Mouse (Mus musculus) testis, postnatal 14 days (tissue): ENCODE measurements around the gene B830017H08Rik.

Source experiments
- DNase-seq: peaks from one replicate; pipeline ENCODE4 v3.0.0; 2021; ENCODE audit warnings: low spot score

The B830017H08Rik gene

GRCm38 (mm10) chr16:17809711-17810110 lies 23.2 kb upstream of the B830017H08Rik start:
- DNase-seq = no peak

GRCm38 (mm10) chr16:17812120-17812519 lies 20.8 kb upstream of the B830017H08Rik start:
- no peak for DNase-seq

- no peak for DNase-seq
Observed at GRCm38 (mm10) chr16:17813173-17813572, 19.7 kb upstream of the B830017H08Rik start.

GRCm38 (mm10) chr16:17815411-17816402 lies 17.2 kb upstream of the B830017H08Rik start:
- peak; percentile 80 for DNase-seq

- DNase-seq = no peak
Observed at GRCm38 (mm10) chr16:17816528-17816927, 16.4 kb upstream of the B830017H08Rik start.

GRCm38 (mm10) chr16:17826500-17826899 lies 6.4 kb upstream of the B830017H08Rik start:
- no peak for DNase-seq

- DNase-seq = no peak
Observed at GRCm38 (mm10) chr16:17828229-17828628, 4.7 kb upstream of the B830017H08Rik start.

GRCm38 (mm10) chr16:17828867-17829266 lies 4.1 kb upstream of the B830017H08Rik start:
- no peak for DNase-seq

GRCm38 (mm10) chr16:17830385-17831178 lies 2.3 kb upstream of the B830017H08Rik start:
- DNase-seq = no peak

- no peak for DNase-seq
Observed at GRCm38 (mm10) chr16:17831781-17832180, 1.1 kb upstream of the B830017H08Rik start.

- DNase-seq = peak; percentile 46
Observed at GRCm38 (mm10) chr16:17833321-17833680, 380 bp downstream of the B830017H08Rik start.

- peak; percentile 56 for DNase-seq
Observed at GRCm38 (mm10) chr16:17833681-17834399, 919 bp downstream of the B830017H08Rik start.

- no peak for DNase-seq
Observed at GRCm38 (mm10) chr16:17834543-17834942, 1.6 kb downstream of the B830017H08Rik start.

GRCm38 (mm10) chr16:17835481-17835880 lies 2.6 kb downstream of the B830017H08Rik start:
- no peak for DNase-seq

- no peak for DNase-seq
Observed at GRCm38 (mm10) chr16:17838051-17838450, 5.1 kb downstream of the B830017H08Rik start, which contains the start of gene Car15. TSS of gene Car15 (minus strand) at chr16:17838364.

- DNase-seq = no peak
Observed at GRCm38 (mm10) chr16:17839976-17840375, 7.1 kb downstream of the B830017H08Rik start.

- no peak for DNase-seq
Observed at GRCm38 (mm10) chr16:17842437-17842836, 9.5 kb downstream of the B830017H08Rik start.

GRCm38 (mm10) chr16:17843701-17844365 lies 10.9 kb downstream of the B830017H08Rik start:
- DNase-seq = no peak

GRCm38 (mm10) chr16:17848431-17848830 lies 15.5 kb downstream of the B830017H08Rik start:
- no peak for DNase-seq

GRCm38 (mm10) chr16:17848928-17849327 lies 16.0 kb downstream of the B830017H08Rik start:
- no peak for DNase-seq

GRCm38 (mm10) chr16:17849486-17849885 lies 16.6 kb downstream of the B830017H08Rik start:
- no peak for DNase-seq
